Mouse (Mus musculus): ENCODE results near the gene Acaa1b. TPM values are rescaled to one million over a fixed set of nuclear protein-coding genes. Genes with fewer than 3 reads are reported as not detected.

Acaa1b gene
- total RNA-seq, 2 experiments from 2014 or later, result 1.2 to 1.5 TPM

Other genes with a start within 250 kb of the Acaa1b start
- gene Ctdspl, start 230.6 kb downstream of the Acaa1b start, total RNA-seq (2021), result 1 to 10 TPM; 3.0 to 3.7 TPM
- gene Vill, start 104.3 kb downstream of the Acaa1b start, total RNA-seq (2021), result under 1 TPM in 1 of 2 experiments, not detected in 1; 0.23 TPM
- gene Plcd1, start 63.6 kb downstream of the Acaa1b start, total RNA-seq (2021), result 1 to 10 TPM; 5.5 to 6.3 TPM
- not detected for gene Dlec1, start 54.6 kb downstream of the Acaa1b start, total RNA-seq (2021)
- not detected for gene Gm47289, start 2.1 kb upstream of the Acaa1b start, total RNA-seq (2021)
- gene Slc22a13, start 52.0 kb upstream of the Acaa1b start, total RNA-seq (2021), result not detected
- 10 to 100 TPM; 65.3 to 67.3 TPM for gene Oxsr1, start 165.3 kb upstream of the Acaa1b start, total RNA-seq (2021)
- gene Acaa1a, start 182.6 kb upstream of the Acaa1b start, total RNA-seq (2021), result 10 to 100 TPM; 35.4 to 35.6 TPM
- gene Myd88, start 184.3 kb upstream of the Acaa1b start, total RNA-seq (2021), result 1 to 10 TPM; 4.8 to 6.6 TPM
- under 1 TPM; 0.09 to 0.38 TPM for gene Xylb, start 200.3 kb upstream of the Acaa1b start, total RNA-seq (2021)
- not detected for gene Slc22a14, start 208.5 kb upstream of the Acaa1b start, total RNA-seq (2021)
- 10 to 100 TPM; 12.4 to 14.1 TPM for gene Acvr2b, start 245.0 kb upstream of the Acaa1b start, total RNA-seq (2021)